Mouse (Mus musculus) C2C12 (cell line): Measurements from ENCODE around the gene Por.

ENCODE experiments used
- CEBPB ChIP-seq: IDR thresholded peaks from one replicate; pipeline ENCODE4 v1.6.1; 2011; ENCODE audit warnings: low read depth, mild to moderate bottlenecking, control low read depth, moderate library complexity
- CTCF ChIP-seq: IDR thresholded peaks from one replicate; pipeline ENCODE4 v1.5.1; 2011; ENCODE audit not compliant: control insufficient read depth, insufficient read depth, insufficient read length
- FOSL1 ChIP-seq: IDR thresholded peaks from one replicate; pipeline ENCODE4 v1.8.0; 2011; ENCODE audit warnings: mild to moderate bottlenecking, low read length; ENCODE audit not compliant: poor library complexity, insufficient read depth, severe bottlenecking
- MAX ChIP-seq: IDR thresholded peaks from one replicate; pipeline ENCODE4 v1.6.1; 2011; ENCODE audit warnings: mild to moderate bottlenecking, control low read depth
- MYOD1 ChIP-seq: IDR thresholded peaks from one replicate; pipeline ENCODE4 v1.6.1; 2011; ENCODE audit warnings: low read depth; ENCODE audit not compliant: control insufficient read depth, insufficient read length
- MYOG ChIP-seq: IDR thresholded peaks from one replicate; pipeline ENCODE4 v1.6.1; 2011; ENCODE audit not compliant: control insufficient read depth, insufficient read length; ENCODE audit errors: extremely low read depth
- USF1 ChIP-seq: IDR thresholded peaks from one replicate; pipeline ENCODE4 v1.6.1; 2011; ENCODE audit warnings: low read depth, mild to moderate bottlenecking, control low read depth, moderate library complexity

DNA sequence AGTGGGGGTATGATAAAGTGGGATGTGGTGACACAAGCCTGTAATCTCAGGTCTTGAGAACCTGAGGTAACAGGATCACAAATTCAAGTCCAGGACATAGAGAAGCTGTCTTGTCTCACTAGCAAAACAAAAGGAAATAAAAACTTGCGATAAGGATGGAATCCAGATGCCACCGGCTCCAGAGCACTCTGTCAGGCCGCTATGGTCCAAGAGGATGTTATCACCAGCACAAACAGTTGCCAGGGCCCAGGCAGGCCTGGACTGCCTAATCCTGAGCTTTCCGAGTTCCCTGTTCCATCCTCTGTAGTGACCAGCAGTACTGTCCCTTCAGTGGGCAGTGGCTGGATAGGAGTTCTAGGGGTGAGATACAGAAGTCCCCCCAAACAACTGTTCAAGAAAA lies 9.9 kb upstream of the Por start:
- no peak for TF ChIP-seq MYOG
- no peak for TF ChIP-seq CTCF
- TF ChIP-seq USF1 = no peak
- no peak for TF ChIP-seq MYOD1
- no peak for TF ChIP-seq MAX
- no peak for TF ChIP-seq CEBPB
- TF ChIP-seq FOSL1 = no peak
